Mouse (Mus musculus) heart, postnatal 0 days (tissue): Measurements from ENCODE around the gene Prdm10. TPM values are rescaled to one million over a fixed set of nuclear protein-coding genes. Genes with fewer than 3 reads are reported as not detected.

Experiments used
- ATAC-seq: fragments of 200-750 bp; cut with Nextera tagmentation; 2 replicates; pipeline ENCODE4 v1.8.0; 2017; ENCODE audit warnings: low read depth, moderate number of reproducible peaks, moderate library complexity; ENCODE audit not compliant: insufficient read depth
- DNase-seq: peaks from one replicate; pipeline ENCODE4 v3.0.0-alpha.2; 2016; ENCODE audit warnings: low spot score
- H3K27ac ChIP-seq: fragments of 300-500 bp; sonication (generic); 2 replicates; pipeline ENCODE4 v1.5.1; 2014; ENCODE audit warnings: low read depth, mild to moderate bottlenecking
- H3K27me3 ChIP-seq: fragments of 300-500 bp; sonication (generic); 2 replicates; pipeline ENCODE4 v1.6.1; 2014; ENCODE audit warnings: low read length, mixed read lengths; ENCODE audit not compliant: control insufficient read depth, insufficient read depth
- H3K36me3 ChIP-seq: fragments of 300-500 bp; sonication (generic); replicated peaks from 2 replicates; pipeline ENCODE4 v1.6.1; 2014; ENCODE audit warnings: low read length, mixed read lengths; ENCODE audit not compliant: control insufficient read depth, insufficient read depth
- H3K4me1 ChIP-seq: fragments of 300-500 bp; sonication (generic); 2 replicates; pipeline ENCODE4 v1.6.1; 2014; ENCODE audit warnings: antibody characterized with exemption; ENCODE audit not compliant: control insufficient read depth, insufficient read depth
- H3K4me2 ChIP-seq: fragments of 300-500 bp; sonication (generic); 2 replicates; pipeline ENCODE4 v1.6.1; 2014; ENCODE audit warnings: low read depth, mild to moderate bottlenecking, low read length, moderate library complexity
- H3K4me3 ChIP-seq: fragments of 300-500 bp; sonication (generic); 2 replicates; pipeline ENCODE4 v1.5.1; 2014; ENCODE audit warnings: low read depth, low read length
- H3K9ac ChIP-seq: fragments of 300-500 bp; sonication (generic); replicated peaks from 2 replicates; pipeline ENCODE4 v1.6.1; 2014; ENCODE audit warnings: low read depth, low read length, mixed read lengths
- H3K9me3 ChIP-seq: fragments of 300-500 bp; sonication (generic); replicated peaks from 2 replicates; pipeline ENCODE4 v1.6.1; 2016; ENCODE audit warnings: low read length; ENCODE audit not compliant: control insufficient read depth
- CTCF ChIP-seq: IDR thresholded peaks from 2 replicates; pipeline ENCODE4 v1.5.1; 2016; ENCODE audit warnings: antibody characterized with exemption, control low read depth, low read depth
- EP300 ChIP-seq: IDR thresholded peaks from 2 replicates; pipeline ENCODE4 v1.6.1; 2016; ENCODE audit warnings: antibody characterized with exemption, low read depth
- WGBS: fragments of 180-500 bp; shearing (Covaris S2); extraction: QIAGEN DNeasy Blood & Tissue Kit; methylation state at CpG from one replicate; pipeline ENCODE4 v1.1.7; 2014; 5-methylcytosine and 5-hydroxymethylcytosine counted together
- polyA plus RNA-seq: library from polyadenylated mRNA; unstranded; fragments of >200 nt; fragmentation: Nextera tagmentation; extraction: Ambion mirVana; gene quantifications from 2 replicates; pipeline ENCODE4 v1.2.1, GENCODE M21; 2015
- total RNA-seq: library from RNA; depleted of rRNA; stranded (reverse); fragments of >200 nt; gene quantifications from 2 replicates; pipeline ENCODE4 v1.2.3, GENCODE M21; 2014; ENCODE audit warnings: low replicate concordance

Prdm10 gene
- total and polyA plus RNA-seq, 2 experiments from 2014 or later, result 1.2 to 2.6 TPM

DNA sequence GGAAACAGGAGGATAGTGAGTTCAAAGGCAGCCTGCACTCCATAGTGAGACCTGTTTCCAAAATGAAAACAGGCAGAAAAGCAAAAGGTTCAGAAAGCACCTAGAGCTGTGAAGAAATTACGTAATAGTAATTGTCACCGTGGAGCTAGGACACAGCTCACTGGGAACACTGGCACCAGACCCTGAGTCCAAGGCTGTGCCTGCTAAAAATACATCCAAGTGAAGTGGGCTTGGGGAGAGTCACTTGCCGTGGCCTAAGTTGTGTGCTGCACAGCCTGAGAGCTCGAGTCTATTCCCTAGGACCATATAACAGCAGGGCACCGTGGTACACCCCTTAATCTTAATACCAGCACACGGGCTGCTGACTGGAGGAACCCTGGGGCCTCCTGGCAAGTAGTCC is 18.4 kb downstream of the Prdm10 start:
- DNase-seq (no peak), ATAC-seq (no peak)
- peaks cover 13% of the 10 kb centered on the region for H3K4me1 ChIP-seq
- no peak overlapping the region for H3K9ac ChIP-seq
- H3K36me3 ChIP-seq, result no peaks in the 10 kb centered on the region
- no peak overlapping the region for H3K4me3 ChIP-seq
- 51% methylated on average over 6 of the region's 6 CpGs for WGBS
- no peak overlapping the region for H3K4me2 ChIP-seq
- no peaks in the 10 kb centered on the region for H3K27me3 ChIP-seq
- no peaks in the 10 kb centered on the region for H3K9me3 ChIP-seq
- TF ChIP-seq EP300 (no peak), CTCF (no peak)
- no peak overlapping the region for H3K27ac ChIP-seq

DNA sequence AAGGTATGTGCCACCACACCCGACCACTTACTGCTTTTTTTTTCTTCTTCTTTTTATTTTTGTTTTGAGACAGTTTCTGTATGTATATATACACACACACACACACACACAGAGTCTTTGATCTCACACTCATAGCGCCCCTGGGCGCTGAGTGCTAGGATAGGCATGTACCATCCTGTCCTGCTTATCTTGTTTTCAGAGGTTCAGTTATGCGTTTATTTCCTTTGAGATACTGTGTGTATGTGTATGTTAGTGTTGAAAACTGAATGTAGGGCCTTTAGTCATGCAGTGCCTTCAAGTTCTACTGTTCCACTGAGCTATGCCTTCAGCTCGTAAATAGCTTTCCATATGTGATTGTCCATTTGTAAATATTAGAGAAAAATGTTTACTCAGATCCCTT is 20.2 kb downstream of the Prdm10 start:
- Histone ChIP-seq H3K36me3 (no peaks in the 10 kb centered on the region), H3K4me1 (peaks cover 8% of the 10 kb centered on the region; the same call in 1 of the 2 replicates), H3K9ac (no peak overlapping the region), H3K4me3 (no peak overlapping the region), H3K27me3 (no peaks in the 10 kb centered on the region), H3K4me2 (no peak overlapping the region), H3K9me3 (no peaks in the 10 kb centered on the region), H3K27ac (no peak overlapping the region)
- ATAC-seq (no peak), DNase-seq (no peak)
- WGBS, result 67% methylated on average over 5 of the region's 5 CpGs
- TF ChIP-seq EP300, result no peak
- no peak for TF ChIP-seq CTCF

DNA sequence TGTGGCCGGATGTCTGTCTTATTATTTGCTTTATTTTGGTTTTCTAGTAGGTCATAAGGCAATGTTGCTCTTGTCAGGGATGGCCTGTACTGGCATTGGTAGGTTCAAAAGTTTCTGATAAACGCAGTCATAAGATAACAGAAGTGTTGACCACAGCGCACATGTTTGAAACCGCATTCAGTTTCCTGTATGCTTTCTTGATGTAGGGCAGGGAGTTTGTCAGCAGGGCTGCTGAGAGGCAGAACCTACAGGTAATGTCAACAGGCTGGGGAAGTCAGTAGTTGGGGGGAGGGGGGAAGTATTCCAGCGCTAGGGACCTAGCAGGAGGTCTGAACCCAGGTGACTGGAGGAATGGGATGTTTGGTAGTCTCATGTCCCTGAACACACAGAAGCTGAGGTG is 20.8 kb downstream of the Prdm10 start:
- H3K4me3 ChIP-seq, result no peak overlapping the region
- H3K9ac ChIP-seq, result no peak overlapping the region
- H3K4me2 ChIP-seq, result no peak overlapping the region; the same call in 1 of the 2 replicates
- no peaks in the 10 kb centered on the region for H3K36me3 ChIP-seq
- peak overlapping the region; percentile 27; the same call in 1 of the 2 replicates for H3K27ac ChIP-seq
- no peaks in the 10 kb centered on the region for H3K27me3 ChIP-seq
- WGBS, result 34% methylated on average over 5 of the region's 5 CpGs
- ATAC-seq (no peak), DNase-seq (no peak)
- TF ChIP-seq CTCF (no peak), EP300 (no peak)
- no peaks in the 10 kb centered on the region for H3K9me3 ChIP-seq
- H3K4me1 ChIP-seq, result peaks cover 8% of the 10 kb centered on the region; the same call in 1 of the 2 replicates

DNA sequence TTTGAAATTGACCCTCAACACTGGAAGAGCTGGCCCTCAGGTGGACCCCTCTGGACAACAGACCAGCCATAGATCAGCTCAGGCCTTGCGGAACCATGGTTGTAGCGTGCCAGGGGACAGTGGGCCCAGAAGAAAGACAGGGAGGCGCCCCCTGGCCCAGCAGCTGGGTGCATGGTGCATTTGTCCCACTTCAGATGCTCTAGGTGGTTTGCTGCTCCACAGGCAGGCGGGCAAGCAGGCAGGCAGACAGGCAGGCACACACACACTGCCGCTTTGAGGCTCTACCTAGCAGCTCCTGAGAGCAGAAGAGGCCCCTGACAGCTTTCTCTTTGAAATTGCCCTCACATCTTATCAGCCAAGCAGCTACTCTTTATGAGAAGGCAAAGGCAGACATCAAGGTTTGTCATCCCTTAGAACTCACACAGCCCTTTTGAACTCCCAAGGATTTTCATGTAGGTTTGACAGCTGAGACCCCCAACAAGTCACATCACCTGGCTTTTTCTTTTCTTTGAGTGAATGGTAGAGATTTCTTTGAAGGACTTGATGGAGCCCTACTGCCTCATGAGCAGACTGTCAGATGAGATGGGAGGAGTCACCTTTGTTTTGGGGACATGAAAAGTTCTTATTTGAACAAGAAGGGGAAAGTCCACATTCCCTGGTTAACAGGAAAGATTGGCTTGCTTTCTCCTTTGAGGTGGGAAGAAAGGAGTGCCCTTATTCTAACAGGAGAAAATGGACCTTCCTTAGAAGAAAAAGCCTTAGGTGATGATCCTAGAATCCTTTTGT is 21.4 kb downstream of the Prdm10 start:
- WGBS, result 74% methylated on average over 5 of the region's 5 CpGs
- H3K4me3 ChIP-seq, result no peak overlapping the region
- H3K27me3 ChIP-seq, result no peaks in the 10 kb centered on the region
- no peaks in the 10 kb centered on the region for H3K9me3 ChIP-seq
- H3K9ac ChIP-seq, result no peak overlapping the region
- no peak for ATAC-seq
- peaks cover 8% of the 10 kb centered on the region; the same call in 1 of the 2 replicates for H3K4me1 ChIP-seq
- no peak for TF ChIP-seq EP300
- TF ChIP-seq CTCF, result no peak
- no peaks in the 10 kb centered on the region for H3K36me3 ChIP-seq
- no peak overlapping the region; the same call in 1 of the 2 replicates for H3K4me2 ChIP-seq
- no peak for DNase-seq
- H3K27ac ChIP-seq, result peak overlapping the region; percentile 27; the same call in 1 of the 2 replicates

DNA sequence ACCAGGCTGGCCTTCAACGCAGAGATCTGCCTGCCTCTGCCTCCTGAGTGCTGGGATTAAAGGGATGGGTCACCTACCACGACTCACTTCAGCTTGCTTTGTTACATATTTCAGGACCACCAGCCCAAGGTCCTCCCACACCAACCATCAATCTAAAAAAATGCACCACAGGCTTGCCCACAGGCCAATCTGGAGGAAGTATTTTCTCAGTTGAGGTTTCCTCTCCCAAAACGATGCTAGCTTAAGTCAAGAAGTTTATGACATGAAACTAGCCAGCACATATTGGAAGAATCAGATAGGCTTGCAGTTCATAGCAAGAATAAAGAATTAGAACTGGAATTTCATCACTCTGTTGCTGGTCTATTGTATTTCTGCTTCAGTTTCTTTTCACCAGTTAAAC is 24.0 kb downstream of the Prdm10 start:
- no peak overlapping the region for H3K27ac ChIP-seq
- H3K9ac ChIP-seq, result no peak overlapping the region
- H3K27me3 ChIP-seq, result no peaks in the 10 kb centered on the region
- H3K9me3 ChIP-seq, result no peaks in the 10 kb centered on the region
- no peak overlapping the region for H3K4me3 ChIP-seq
- H3K4me2 ChIP-seq, result no peak overlapping the region
- H3K4me1 ChIP-seq, result 0 out of 2 replicates have a peak, but pooled peaks cover 5% of the 10 kb centered on the region
- H3K36me3 ChIP-seq, result no peaks in the 10 kb centered on the region
- no peak for ATAC-seq
- DNase-seq, result no peak
- 66% methylated on average over 3 of the region's 3 CpGs for WGBS
- TF ChIP-seq CTCF (no peak), EP300 (no peak)
